In the genomic region with DNA sequence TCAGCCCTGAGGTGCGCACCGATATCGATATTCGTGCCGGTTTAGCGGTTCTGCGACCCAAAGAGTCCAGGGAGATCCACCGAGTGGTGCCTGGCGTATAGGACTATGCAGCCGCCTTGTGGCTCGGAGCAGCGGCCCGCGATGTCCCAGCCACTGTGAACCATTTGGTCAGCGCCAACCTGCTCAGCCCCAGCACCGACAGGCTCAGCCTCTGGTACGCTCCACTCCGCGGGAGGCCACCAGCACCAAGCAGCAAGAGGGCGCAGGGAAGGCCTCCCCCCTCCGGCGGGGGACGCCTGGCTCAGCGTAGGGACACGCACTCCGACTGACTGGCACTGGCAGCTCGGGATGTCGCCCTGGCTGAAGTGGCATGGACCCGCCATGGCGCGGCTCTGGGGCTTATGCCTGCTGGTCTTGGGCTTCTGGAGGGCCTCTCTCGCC, we compare ENCODE assay signal across 8 mouse cellular contexts. TPM values are rescaled to one million over a fixed set of nuclear protein-coding genes. Genes with fewer than 3 reads are reported as not detected.
DNase-seq lines count a peak whose midpoint lies in the region; ATAC-seq and TF ChIP-seq lines count a peak whose summit lies in the region.

No protein-coding gene starts in this region.

- no peaks in the 10 kb centered on the region for H3K9me3 ChIP-seq in embryonic facial prominence, embryonic 14.5 days (ENCODE audit: control insufficient read depth, low read length)
- no peaks in the 10 kb centered on the region; the same call in 1 of the 2 replicates for H3K9me3 ChIP-seq in heart, embryonic 16.5 days (replicated peaks; ENCODE audit: control insufficient read depth, low read length)

- peak; percentile 23; the same call in 1 of the 2 replicates for ATAC-seq in embryonic facial prominence, embryonic 14.5 days (ENCODE audit: low read depth)
- no peak; the same call in 1 of the 2 replicates for ATAC-seq in heart, embryonic 16.5 days (replicated peaks; ENCODE audit: extremely low read depth, insufficient read depth, low FRiP score)

- H3K4me2 ChIP-seq in embryonic facial prominence, embryonic 14.5 days (ENCODE audit: low read depth, low read length), result peak overlapping the region; percentile 98
- peak overlapping the region; percentile 98 for H3K4me2 ChIP-seq in heart, embryonic 16.5 days (ENCODE audit: low read depth, low read length)

- H3K9ac ChIP-seq in embryonic facial prominence, embryonic 14.5 days (ENCODE audit: low read depth, low read length), result peak overlapping the region; percentile 70
- peak overlapping the region; percentile 26; the same call in 1 of the 2 replicates for H3K9ac ChIP-seq in heart, embryonic 16.5 days (ENCODE audit: low read length)

- H3K27me3 ChIP-seq in embryonic facial prominence, embryonic 14.5 days (replicated peaks; ENCODE audit: control insufficient read depth, insufficient read depth, low read length), result peaks cover 50% of the 10 kb centered on the region
- peaks cover 65% of the 10 kb centered on the region for H3K27me3 ChIP-seq in heart, embryonic 16.5 days (ENCODE audit: control insufficient read depth, insufficient read depth, low read length)
- H3K27me3 ChIP-seq in small intestine, adult 2 months (ENCODE audit: control insufficient read depth, insufficient read depth, low read length), result peaks cover 19% of the 10 kb centered on the region

- peak overlapping the region; percentile 59 for H3K4me3 ChIP-seq in embryonic facial prominence, embryonic 14.5 days (ENCODE audit: low read depth, low read length)
- peak overlapping the region; percentile 62 for H3K4me3 ChIP-seq in heart, embryonic 16.5 days (ENCODE audit: low read length)
- H3K4me3 ChIP-seq in small intestine, adult 2 months (ENCODE audit: low read depth, low read length), result peak overlapping the region; percentile 38

- WGBS in embryonic facial prominence, embryonic 14.5 days, result 0% methylated on average over 21 of the region's 32 CpGs
- WGBS in heart, embryonic 16.5 days, result under 1% methylated on average over 32 of the region's 32 CpGs
- WGBS in small intestine, adult 2 months, result 2% methylated on average over 32 of the region's 32 CpGs

- DNase-seq in urinary bladder, adult 2 months (ENCODE audit: low spot score), result peak; percentile 22
- DNase-seq in urinary bladder, adult 18-20 months (ENCODE audit: low spot score in 2 of 2), result no peak
- DNase-seq in embryonic facial prominence, embryonic 14.5 days (ENCODE audit: low spot score), result peak; percentile 30
- DNase-seq in layer of hippocampus, postnatal 14 days (ENCODE audit: low spot score in 2 of 2), result peak; percentile 72 to 77
- peak; percentile 16 to 29 for DNase-seq in lung, postnatal 4 days
- no peak for DNase-seq in spleen, postnatal 36 days (ENCODE audit: low spot score in 2 of 2)

- H3K4me1 ChIP-seq in embryonic facial prominence, embryonic 14.5 days (ENCODE audit: control insufficient read depth, insufficient read depth, low read length), result peaks cover 6% of the 10 kb centered on the region
- peaks cover 14% of the 10 kb centered on the region for H3K4me1 ChIP-seq in heart, embryonic 16.5 days (ENCODE audit: control insufficient read depth, insufficient read depth, low read length)
- H3K4me1 ChIP-seq in small intestine, adult 2 months (ENCODE audit: control insufficient read depth, insufficient read depth, insufficient read length, low read length), result peaks cover 2% of the 10 kb centered on the region; the same call in 1 of the 2 replicates

- H3K27ac ChIP-seq in embryonic facial prominence, embryonic 14.5 days (replicated peaks; ENCODE audit: low read depth, low read length), result peak overlapping the region; percentile 48; the same call in 1 of the 2 replicates
- no peak overlapping the region for H3K27ac ChIP-seq in heart, embryonic 16.5 days (ENCODE audit: low read length)
- no peak overlapping the region for H3K27ac ChIP-seq in small intestine, adult 2 months (ENCODE audit: insufficient read depth, low read depth, low read length)

- no peak for TF ChIP-seq CTCF in small intestine, adult 2 months (IDR thresholded peaks at IDR 0.05; ENCODE audit: extremely low read depth, insufficient read length, insufficient replicate concordance, low read depth, low read length)

- TF ChIP-seq POLR2A in small intestine, adult 2 months (IDR thresholded peaks at IDR 0.05; ENCODE audit: low read depth, low read length), result no peak

- no peaks in the 10 kb centered on the region for H3K36me3 ChIP-seq in embryonic facial prominence, embryonic 14.5 days (ENCODE audit: control insufficient read depth, insufficient read depth, low read length)
- no peaks in the 10 kb centered on the region for H3K36me3 ChIP-seq in heart, embryonic 16.5 days (ENCODE audit: control insufficient read depth, insufficient read depth)
- H3K36me3 ChIP-seq in small intestine, adult 2 months (ENCODE audit: control insufficient read depth, insufficient read depth, low read length), result no peaks in the 10 kb centered on the region

RNA-seq across cellular contexts. Expression of a gene that starts 2.0 kb away (rescaled TPM):
- polyA plus RNA-seq in urinary bladder, adult 2 months (2012; rRNA removed), result 3.2 and 3.8 TPM in 2 replicates
- polyA plus RNA-seq in embryonic facial prominence, embryonic 14.5 days (2014; fragmentation: Nextera tagmentation; extraction: Ambion mirVana), result 43.9 and 46.3 TPM in 2 replicates
- 3.0 and 3.4 TPM in 2 replicates for polyA plus RNA-seq in heart, embryonic 16.5 days (2015; fragmentation: Nextera tagmentation; extraction: Ambion mirVana)
- total RNA-seq in layer of hippocampus, postnatal 14 days (2021), result 100 to 1,000 TPM; 292 to 320 TPM
- polyA plus RNA-seq in small intestine, adult 2 months (2012; rRNA removed), result 0.76 and 0.81 TPM in 2 replicates

Comparison
In these comparisons a context has a peak if more than half of its experiments do, and no peak if none do; other contexts are left out.
1. DNase-seq: peak in urinary bladder, adult 2 months (single experiment), embryonic facial prominence, embryonic 14.5 days (single experiment), layer of hippocampus, postnatal 14 days (2 of 2) and lung, postnatal 4 days (2 of 2); none in urinary bladder, adult 18-20 months (0 of 2) and spleen, postnatal 36 days (0 of 2).
2. Peak in every context shown above with its lines, with median percentiles within 50 percentile points of each other: H3K4me3 ChIP-seq.